Mouse (Mus musculus) embryonic facial prominence, embryonic 13.5 days (tissue): ENCODE results near the gene Ccdc88b. TPM values are rescaled to one million over a fixed set of nuclear protein-coding genes. Genes with fewer than 3 reads are reported as not detected.

Experiments used
- ATAC-seq: fragments of 200-750 bp; cut with Nextera tagmentation; 2 replicates; pipeline ENCODE4 v1.8.0; 2017; ENCODE audit warnings: low read depth; ENCODE audit not compliant: insufficient number of reproducible peaks, insufficient read depth, low FRiP score, low TSS enrichment
- H3K27ac ChIP-seq: fragments of 300-500 bp; sonication (generic); 2 replicates; pipeline ENCODE4 v1.5.1; 2015; ENCODE audit warnings: moderate library complexity, mild to moderate bottlenecking, inconsistent platforms
- H3K27me3 ChIP-seq: fragments of 300-500 bp; sonication (generic); 2 replicates; pipeline ENCODE4 v1.6.1; 2015; ENCODE audit warnings: mild to moderate bottlenecking, inconsistent platforms
- H3K36me3 ChIP-seq: fragments of 300-500 bp; sonication (generic); 2 replicates; pipeline ENCODE4 v1.6.1; 2015; ENCODE audit warnings: mild to moderate bottlenecking, inconsistent platforms
- H3K4me1 ChIP-seq: fragments of 300-500 bp; sonication (generic); 2 replicates; pipeline ENCODE4 v1.6.1; 2015; ENCODE audit warnings: inconsistent platforms
- H3K4me2 ChIP-seq: fragments of 300-500 bp; sonication (generic); 2 replicates; pipeline ENCODE4 v1.6.1; 2015; ENCODE audit warnings: moderate library complexity, mild to moderate bottlenecking, inconsistent platforms
- H3K4me3 ChIP-seq: fragments of 300-500 bp; sonication (generic); 2 replicates; pipeline ENCODE4 v1.5.1; 2015; ENCODE audit warnings: mild to moderate bottlenecking, inconsistent platforms
- H3K9ac ChIP-seq: fragments of 300-500 bp; sonication (generic); 2 replicates; pipeline ENCODE4 v1.6.1; 2015; ENCODE audit warnings: mild to moderate bottlenecking, inconsistent platforms
- H3K9me3 ChIP-seq: fragments of 300-500 bp; sonication (generic); 2 replicates; pipeline ENCODE4 v1.6.1; 2016; ENCODE audit warnings: inconsistent platforms
- WGBS: fragments of 180-500 bp; shearing (Covaris S2); methylation state at CpG from one replicate; pipeline ENCODE4 v1.1.7; 2015; ENCODE audit warnings: mixed read lengths; 5-methylcytosine and 5-hydroxymethylcytosine counted together
- microRNA-seq: library from miRNA; unstranded; fragments of <30 nt; microRNA quantifications from one replicate; pipeline ENCODE4, GENCODE M21; 2016
- polyA plus RNA-seq: library from polyadenylated mRNA; unstranded; fragments of >200 nt; fragmentation: Nextera tagmentation; extraction: Ambion mirVana; gene quantifications from 2 replicates; pipeline ENCODE4 v1.2.1, GENCODE M21; 2015

Ccdc88b gene
- polyA plus RNA-seq, 1 experiment from 2014 or later: 0.25 TPM

- Histone ChIP-seq H3K27ac (no peak overlapping the region), H3K4me2 (no peak overlapping the region), H3K9ac (no peak overlapping the region), H3K4me1 (no peaks in the 10 kb centered on the region), H3K27me3 (no peaks in the 10 kb centered on the region), H3K36me3 (no peaks in the 10 kb centered on the region), H3K9me3 (no peaks in the 10 kb centered on the region), H3K4me3 (no peak overlapping the region)
- WGBS: 78% methylated on average over 13 of the region's 13 CpGs
- ATAC-seq: no peak
These were observed 37.3 kb downstream of the Ccdc88b start for GRCm38 (mm10) chr19:6820538-6821195.

GRCm38 (mm10) chr19:6819143-6819827 is 38.7 kb downstream of the Ccdc88b start:
- no peaks in the 10 kb centered on the region for H3K4me1 ChIP-seq
- whole genome bisulfite sequencing: 39% methylated on average over 10 of the region's 10 CpGs
- no peaks in the 10 kb centered on the region for H3K36me3 ChIP-seq
- H3K9ac ChIP-seq: no peak overlapping the region
- H3K4me2 ChIP-seq: no peak overlapping the region
- H3K27ac ChIP-seq: no peak overlapping the region
- ATAC-seq: no peak
- no peak overlapping the region for H3K4me3 ChIP-seq
- H3K9me3 ChIP-seq: no peaks in the 10 kb centered on the region
- H3K27me3 ChIP-seq: no peaks in the 10 kb centered on the region

- no peak for ATAC-seq
- Histone ChIP-seq H3K4me2 (no peak overlapping the region), H3K27me3 (no peaks in the 10 kb centered on the region), H3K36me3 (no peaks in the 10 kb centered on the region), H3K4me3 (no peak overlapping the region), H3K9ac (no peak overlapping the region), H3K9me3 (no peaks in the 10 kb centered on the region), H3K4me1 (no peaks in the 10 kb centered on the region), H3K27ac (no peak overlapping the region)
- whole genome bisulfite sequencing: 85% methylated on average over 3 of the region's 3 CpGs
These were observed 43.1 kb downstream of the Ccdc88b start for GRCm38 (mm10) chr19:6814958-6815357.

DNA sequence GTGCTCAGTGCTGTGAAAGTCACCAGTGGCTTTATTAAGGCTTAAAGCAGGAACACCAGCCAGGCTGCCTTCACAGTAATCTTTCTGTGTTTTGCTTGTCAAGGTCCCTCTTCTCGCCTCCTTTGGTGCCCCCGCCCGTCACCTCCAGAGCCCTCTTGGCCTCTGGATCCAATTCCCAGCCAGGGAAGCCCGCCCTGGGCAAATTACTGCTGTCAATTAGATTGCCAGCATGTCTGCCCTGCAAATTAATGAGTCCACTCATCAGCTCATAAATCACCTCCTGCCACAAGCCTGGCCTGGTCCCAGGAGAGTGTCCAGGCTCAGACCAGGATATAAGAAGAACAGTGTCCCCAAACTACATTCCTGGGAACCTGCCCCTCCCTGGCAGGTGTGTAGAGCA is 43.6 kb downstream of the Ccdc88b start:
- Histone ChIP-seq H3K36me3 (no peaks in the 10 kb centered on the region), H3K4me3 (no peak overlapping the region), H3K4me2 (no peak overlapping the region), H3K9me3 (no peaks in the 10 kb centered on the region), H3K27me3 (no peaks in the 10 kb centered on the region), H3K4me1 (no peaks in the 10 kb centered on the region), H3K27ac (no peak overlapping the region), H3K9ac (no peak overlapping the region)
- no peak for ATAC-seq
- WGBS: 41% methylated on average over 4 of the region's 4 CpGs

Small RNA genes lying within 50 kb of the gene (microRNA-seq; reads per million reads assigned to microRNA genes)
- gene Mir5046: not detected

Other genes starting within 250 kb of the Ccdc88b start
- 20.9 and 24.3 TPM in 2 replicates for gene Rps6ka4, start 17.6 kb downstream of the Ccdc88b start, polyA plus RNA-seq
- 176 and 194 TPM in 2 replicates for gene Trmt112, start 51.5 kb upstream of the Ccdc88b start, polyA plus RNA-seq
- gene Prdx5, start 51.9 kb upstream of the Ccdc88b start, polyA plus RNA-seq: 239 and 251 TPM in 2 replicates
- gene Esrra, start 63.6 kb upstream of the Ccdc88b start, polyA plus RNA-seq: 9.5 and 10.9 TPM in 2 replicates
- 2.3 and 3.4 TPM in 2 replicates for gene Catsperz, start 67.2 kb upstream of the Ccdc88b start, polyA plus RNA-seq
- gene Kcnk4, start 76.3 kb upstream of the Ccdc88b start, polyA plus RNA-seq: 1.2 and 1.3 TPM in 2 replicates
- 80.0 and 83.6 TPM in 2 replicates for gene Bad, start 83.7 kb upstream of the Ccdc88b start, polyA plus RNA-seq
- gene Gpr137, start 84.3 kb upstream of the Ccdc88b start, polyA plus RNA-seq: 26.9 and 35.2 TPM in 2 replicates
- gene Ppp1r14b, start 116.8 kb upstream of the Ccdc88b start, polyA plus RNA-seq: 84.9 and 120 TPM in 2 replicates
- 41.5 and 42.4 TPM in 2 replicates for gene Plcb3, start 118.3 kb upstream of the Ccdc88b start, polyA plus RNA-seq
- 84.4 and 95.1 TPM in 2 replicates for gene Fkbp2, start 122.3 kb upstream of the Ccdc88b start, polyA plus RNA-seq
- 53.4 and 58.6 TPM in 2 replicates for gene Vegfb, start 129.4 kb upstream of the Ccdc88b start, polyA plus RNA-seq
- gene Dnajc4, start 134.4 kb upstream of the Ccdc88b start, polyA plus RNA-seq: 23.0 and 23.8 TPM in 2 replicates
- gene Nudt22, start 137.9 kb upstream of the Ccdc88b start, polyA plus RNA-seq: 19.7 and 22.4 TPM in 2 replicates
- 11.9 and 12.4 TPM in 2 replicates for gene Trpt1, start 137.9 kb upstream of the Ccdc88b start, polyA plus RNA-seq
- gene Fermt3, start 161.3 kb upstream of the Ccdc88b start, polyA plus RNA-seq: 6.9 and 7.9 TPM in 2 replicates
- 211 and 240 TPM in 2 replicates for gene Stip1, start 181.8 kb upstream of the Ccdc88b start, polyA plus RNA-seq
- gene Macrod1, start 198.6 kb upstream of the Ccdc88b start, polyA plus RNA-seq: 7.1 and 9.0 TPM in 2 replicates
- 13.0 and 13.6 TPM in 2 replicates for gene Flrt1, start 247.5 kb upstream of the Ccdc88b start, polyA plus RNA-seq